Mouse (Mus musculus): ENCODE measurements around the gene Mbnl1. TPM values are rescaled to one million over a fixed set of nuclear protein-coding genes. Genes with fewer than 3 reads are reported as not detected.

The Mbnl1 gene
- total RNA-seq (2023): 998 TPM

GRCm38 (mm10) chr3:60472681-60473177 is at the start of gene Mbnl1:
TSS of gene Mbnl1 (plus strand) at chr3:60472830.

